Mouse (Mus musculus): ENCODE data around the gene Pcdh15. TPM values are rescaled to one million over a fixed set of nuclear protein-coding genes. Genes with fewer than 3 reads are reported as not detected.

The Pcdh15 gene
- polyA plus RNA-seq, 1 experiment = not detected

DNA sequence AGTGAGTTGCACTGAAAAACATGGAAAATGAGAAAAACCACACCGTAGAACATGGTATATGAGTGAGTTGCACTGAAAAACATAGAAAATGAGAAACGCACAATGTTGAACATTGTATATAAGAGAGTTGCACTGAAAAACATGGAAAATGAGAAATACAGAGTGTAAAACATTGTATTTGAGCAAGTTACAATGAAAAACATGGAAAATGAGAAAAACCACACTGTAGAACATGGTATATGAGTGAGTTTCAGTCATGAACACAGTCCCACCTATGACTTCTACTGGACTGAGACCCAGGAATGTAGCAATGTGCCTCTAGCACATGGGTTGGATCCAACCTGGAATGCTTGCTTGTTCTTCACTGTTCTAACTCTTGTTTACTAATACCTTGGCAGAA is 279.9 kb downstream of the Pcdh15 start:
- H3K9ac ChIP-seq (ENCODE audit: low read depth, poor library complexity, severe bottlenecking) = no peak overlapping the region
- no peak overlapping the region for H3K4me3 ChIP-seq (ENCODE audit: low read depth, low read length)
- TF ChIP-seq EP300 (IDR thresholded peaks at IDR 0.05; ENCODE audit: insufficient read depth, low read depth, low read length) = no peak
- TF ChIP-seq POLR2A (IDR thresholded peaks at IDR 0.05; ENCODE audit: insufficient read depth, low read length) = no peak
- no peak for TF ChIP-seq CTCF (IDR thresholded peaks at IDR 0.05; ENCODE audit: low read depth, low read length)
- no peaks in the 10 kb centered on the region for H3K36me3 ChIP-seq (ENCODE audit: control insufficient read depth, insufficient read depth, low read length, poor library complexity, severe bottlenecking)
- no peak overlapping the region for H3K27ac ChIP-seq (ENCODE audit: insufficient read depth, low read length)
- no peaks in the 10 kb centered on the region for H3K9me3 ChIP-seq (replicated peaks; ENCODE audit: control insufficient read depth, insufficient read depth, low read length, poor library complexity, severe bottlenecking)
- no peaks in the 10 kb centered on the region for H3K27me3 ChIP-seq (ENCODE audit: control insufficient read depth, insufficient read depth, low read length, poor library complexity, severe bottlenecking)
- H3K4me1 ChIP-seq (ENCODE audit: control insufficient read depth, insufficient read depth, low read length) = no peaks in the 10 kb centered on the region

DNA sequence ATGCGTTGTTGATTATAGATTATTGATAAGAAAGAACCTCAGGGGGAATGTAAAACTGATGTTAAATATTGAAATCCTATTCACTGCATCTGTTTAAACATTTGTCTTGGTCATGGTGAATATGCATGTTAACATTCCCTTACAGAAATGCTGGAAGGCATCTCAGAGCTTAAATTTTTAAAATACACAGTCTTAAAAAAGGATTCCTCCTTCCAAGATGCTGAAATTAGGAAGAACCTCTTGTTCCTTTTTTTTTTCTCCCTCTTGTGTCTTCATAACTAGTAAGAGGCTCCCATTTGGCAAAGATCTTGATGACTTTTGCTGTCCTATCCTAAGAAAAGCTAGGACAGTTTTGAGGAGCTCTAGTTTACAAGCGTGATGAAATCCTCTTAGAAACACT is 284.9 kb downstream of the Pcdh15 start:
- Histone ChIP-seq H3K27ac (ENCODE audit: insufficient read depth, low read length) (no peak overlapping the region), H3K9ac (ENCODE audit: low read depth, poor library complexity, severe bottlenecking) (no peak overlapping the region), H3K27me3 (ENCODE audit: control insufficient read depth, insufficient read depth, low read length, poor library complexity, severe bottlenecking) (no peaks in the 10 kb centered on the region), H3K4me1 (ENCODE audit: control insufficient read depth, insufficient read depth, low read length) (no peaks in the 10 kb centered on the region), H3K4me3 (ENCODE audit: low read depth, low read length) (no peak overlapping the region), H3K9me3 (replicated peaks; ENCODE audit: control insufficient read depth, insufficient read depth, low read length, poor library complexity, severe bottlenecking) (no peaks in the 10 kb centered on the region), H3K36me3 (ENCODE audit: control insufficient read depth, insufficient read depth, low read length, poor library complexity, severe bottlenecking) (no peaks in the 10 kb centered on the region)
- TF ChIP-seq EP300 (IDR thresholded peaks at IDR 0.05; ENCODE audit: insufficient read depth, low read depth, low read length) (no peak), CTCF (IDR thresholded peaks at IDR 0.05; ENCODE audit: low read depth, low read length) (no peak), POLR2A (IDR thresholded peaks at IDR 0.05; ENCODE audit: insufficient read depth, low read length) (no peak)

DNA sequence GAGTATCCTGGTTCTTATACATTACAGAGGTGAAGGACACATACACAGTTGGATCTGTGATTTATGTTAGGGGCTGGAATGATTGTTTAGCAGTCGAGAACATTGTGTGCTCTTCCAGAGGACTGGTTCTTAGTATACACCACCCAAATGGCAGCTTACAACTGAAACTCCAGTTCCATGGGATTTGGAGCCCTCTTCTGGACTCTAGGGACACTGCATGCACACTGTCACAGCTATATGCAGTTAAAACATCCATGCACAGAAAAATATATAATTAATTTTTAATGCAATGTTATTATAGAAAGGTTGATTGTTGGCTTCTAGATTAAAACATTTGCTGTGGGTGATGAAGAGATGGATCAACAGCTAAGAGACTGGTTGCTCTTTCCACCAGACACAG is 301.3 kb downstream of the Pcdh15 start:
- TF ChIP-seq CTCF (IDR thresholded peaks at IDR 0.05; ENCODE audit: low read depth, low read length) = no peak
- no peak for TF ChIP-seq POLR2A (IDR thresholded peaks at IDR 0.05; ENCODE audit: insufficient read depth, low read length)
- TF ChIP-seq EP300 (IDR thresholded peaks at IDR 0.05; ENCODE audit: insufficient read depth, low read depth, low read length) = no peak
- Histone ChIP-seq H3K36me3 (ENCODE audit: control insufficient read depth, insufficient read depth, low read length, poor library complexity, severe bottlenecking) (no peaks in the 10 kb centered on the region), H3K27ac (ENCODE audit: insufficient read depth, low read length) (no peak overlapping the region), H3K9me3 (replicated peaks; ENCODE audit: control insufficient read depth, insufficient read depth, low read length, poor library complexity, severe bottlenecking) (no peaks in the 10 kb centered on the region), H3K9ac (ENCODE audit: low read depth, poor library complexity, severe bottlenecking) (no peak overlapping the region), H3K27me3 (ENCODE audit: control insufficient read depth, insufficient read depth, low read length, poor library complexity, severe bottlenecking) (no peaks in the 10 kb centered on the region), H3K4me3 (ENCODE audit: low read depth, low read length) (no peak overlapping the region), H3K4me1 (ENCODE audit: control insufficient read depth, insufficient read depth, low read length) (no peaks in the 10 kb centered on the region)

DNA sequence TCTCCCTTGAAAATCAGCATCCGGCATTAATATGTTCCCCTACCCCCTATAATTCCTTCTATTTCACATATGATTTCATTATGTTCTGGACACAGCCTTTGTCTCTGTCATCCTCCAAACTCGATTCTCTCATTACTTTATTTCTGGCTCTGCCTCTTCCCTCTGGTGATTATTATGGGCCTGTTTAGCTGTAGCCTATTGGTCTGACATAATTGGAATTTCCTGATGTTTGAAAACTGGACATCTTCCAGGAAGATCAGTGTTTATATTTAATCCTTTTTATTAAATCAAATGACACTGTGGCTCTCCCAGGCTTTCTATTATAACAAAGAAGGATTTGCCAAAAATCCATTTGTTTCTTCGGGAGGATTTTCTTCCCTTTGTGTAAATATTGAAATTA is 326.3 kb downstream of the Pcdh15 start:
- TF ChIP-seq POLR2A (IDR thresholded peaks at IDR 0.05; ENCODE audit: insufficient read depth, low read length) (no peak), EP300 (IDR thresholded peaks at IDR 0.05; ENCODE audit: insufficient read depth, low read depth, low read length) (no peak), CTCF (IDR thresholded peaks at IDR 0.05; ENCODE audit: low read depth, low read length) (no peak)
- H3K4me1 ChIP-seq (ENCODE audit: control insufficient read depth, insufficient read depth, low read length) = no peaks in the 10 kb centered on the region
- H3K4me3 ChIP-seq (ENCODE audit: low read depth, low read length) = no peak overlapping the region
- no peaks in the 10 kb centered on the region for H3K36me3 ChIP-seq (ENCODE audit: control insufficient read depth, insufficient read depth, low read length, poor library complexity, severe bottlenecking)
- H3K9me3 ChIP-seq (replicated peaks; ENCODE audit: control insufficient read depth, insufficient read depth, low read length, poor library complexity, severe bottlenecking) = no peaks in the 10 kb centered on the region
- H3K9ac ChIP-seq (ENCODE audit: low read depth, poor library complexity, severe bottlenecking) = no peak overlapping the region
- no peaks in the 10 kb centered on the region for H3K27me3 ChIP-seq (ENCODE audit: control insufficient read depth, insufficient read depth, low read length, poor library complexity, severe bottlenecking)
- no peak overlapping the region for H3K27ac ChIP-seq (ENCODE audit: insufficient read depth, low read length)

DNA sequence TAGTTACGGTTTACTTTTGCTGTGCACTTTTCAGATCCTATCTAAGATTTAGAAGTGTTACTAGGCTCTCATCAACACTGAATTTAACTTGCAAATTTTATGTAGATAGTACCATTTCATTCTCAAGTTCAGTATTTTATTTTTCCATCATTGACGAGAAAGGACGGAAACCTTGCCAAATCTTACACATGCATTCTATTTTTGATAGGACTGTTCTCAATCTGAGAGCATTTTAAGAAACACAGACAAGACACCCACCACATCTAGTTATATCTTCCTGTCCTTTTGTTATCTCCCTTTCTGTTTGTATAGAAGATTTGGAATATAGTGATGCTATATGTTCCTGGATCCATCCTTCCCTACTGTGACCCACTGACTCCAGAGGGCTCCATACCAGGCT is 332.2 kb downstream of the Pcdh15 start:
- H3K27me3 ChIP-seq (ENCODE audit: control insufficient read depth, insufficient read depth, low read length, poor library complexity, severe bottlenecking) = peaks cover 1% of the 10 kb centered on the region; the same call in 1 of the 2 replicates
- no peak overlapping the region for H3K27ac ChIP-seq (ENCODE audit: insufficient read depth, low read length)

DNA sequence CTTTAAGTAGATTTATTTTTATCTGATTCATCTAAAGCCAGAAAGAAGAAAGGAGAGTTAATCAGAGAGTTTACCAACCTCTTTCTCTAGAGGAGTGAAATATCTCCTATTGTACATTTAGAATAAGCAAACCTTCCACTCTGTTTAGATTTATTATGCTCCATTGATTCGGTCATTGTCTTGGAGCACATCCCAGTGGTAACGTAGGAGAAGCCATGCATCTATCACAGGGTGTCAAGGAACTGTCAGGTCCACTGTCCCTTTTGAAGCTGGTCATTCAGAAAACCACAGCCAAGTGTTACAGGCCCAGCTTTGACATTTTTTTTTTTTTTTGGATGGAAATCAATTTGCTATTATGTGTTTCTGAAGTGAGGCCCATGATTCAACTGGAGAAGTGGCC is 384.9 kb downstream of the Pcdh15 start:
- TF ChIP-seq EP300 (IDR thresholded peaks at IDR 0.05; ENCODE audit: insufficient read depth, low read depth, low read length) = no peak
- TF ChIP-seq CTCF (IDR thresholded peaks at IDR 0.05; ENCODE audit: low read depth, low read length) = no peak
- no peak for TF ChIP-seq POLR2A (IDR thresholded peaks at IDR 0.05; ENCODE audit: insufficient read depth, low read length)
- Histone ChIP-seq H3K36me3 (ENCODE audit: control insufficient read depth, insufficient read depth, low read length, poor library complexity, severe bottlenecking) (no peaks in the 10 kb centered on the region), H3K27me3 (ENCODE audit: control insufficient read depth, insufficient read depth, low read length, poor library complexity, severe bottlenecking) (no peaks in the 10 kb centered on the region), H3K4me1 (ENCODE audit: control insufficient read depth, insufficient read depth, low read length) (no peaks in the 10 kb centered on the region), H3K9ac (ENCODE audit: low read depth, poor library complexity, severe bottlenecking) (no peak overlapping the region), H3K27ac (ENCODE audit: insufficient read depth, low read length) (no peak overlapping the region), H3K9me3 (replicated peaks; ENCODE audit: control insufficient read depth, insufficient read depth, low read length, poor library complexity, severe bottlenecking) (no peaks in the 10 kb centered on the region), H3K4me3 (ENCODE audit: low read depth, low read length) (no peak overlapping the region)

More for the DNA sequence above, 332.2 kb downstream of the Pcdh15 start:
- TF ChIP-seq CTCF (IDR thresholded peaks at IDR 0.05; ENCODE audit: low read depth, low read length) = no peak
- TF ChIP-seq EP300 (IDR thresholded peaks at IDR 0.05; ENCODE audit: insufficient read depth, low read depth, low read length) = no peak
- no peak for TF ChIP-seq POLR2A (IDR thresholded peaks at IDR 0.05; ENCODE audit: insufficient read depth, low read length)
- H3K36me3 ChIP-seq (ENCODE audit: control insufficient read depth, insufficient read depth, low read length, poor library complexity, severe bottlenecking) = no peaks in the 10 kb centered on the region
- no peaks in the 10 kb centered on the region for H3K9me3 ChIP-seq (replicated peaks; ENCODE audit: control insufficient read depth, insufficient read depth, low read length, poor library complexity, severe bottlenecking)
- H3K4me3 ChIP-seq (ENCODE audit: low read depth, low read length) = no peak overlapping the region
- no peak overlapping the region for H3K9ac ChIP-seq (ENCODE audit: low read depth, poor library complexity, severe bottlenecking)
- no peaks in the 10 kb centered on the region for H3K4me1 ChIP-seq (ENCODE audit: control insufficient read depth, insufficient read depth, low read length)

Measured in ES-Bruce4 (cell line).